10 mouse cellular contexts compared by ENCODE assay signal in genomic region chr9:102791845-102792244, GRCm38 (mm10). TPM values are rescaled to one million over a fixed set of nuclear protein-coding genes. Genes with fewer than 3 reads are reported as not detected.
DNase-seq lines count a peak whose midpoint lies in the region; ATAC-seq and TF ChIP-seq lines count a peak whose summit lies in the region.
"Had no signal": no experiment of that assay in that cellular context is flagged by ENCODE, and none has a peak within 500 bp of the region (broad histone marks: within the 10 kb centered on the region; RNA-seq: fewer than 3 reads in every experiment).

No protein-coding gene starts in this region.

- TF ChIP-seq POLR2A in testis, adult 2 months (IDR thresholded peaks at IDR 0.05; ENCODE audit: control insufficient read depth, low read depth, low read length), result no peak

- no peak overlapping the region for H3K27ac ChIP-seq in heart, embryonic 11.5 days (ENCODE audit: low read depth, low read length)
- H3K27ac ChIP-seq in testis, adult 2 months (ENCODE audit: control insufficient read depth, insufficient read depth, low read depth, low read length), result no peak overlapping the region
- 0 out of 2 replicates have a peak overlapping the region, but pooled peaks have one; percentile 14 for H3K27ac ChIP-seq in limb, embryonic 10.5 days
- H3K27ac ChIP-seq: embryonic facial prominence, embryonic 13.5 days; hindbrain, embryonic 10.5 days had no signal

- H3K4me3 ChIP-seq in heart, embryonic 11.5 days (ENCODE audit: low read depth, low read length), result no peak overlapping the region
- peak overlapping the region; percentile 62 for H3K4me3 ChIP-seq in testis, adult 2 months (ENCODE audit: control insufficient read depth, low read depth, low read length)
- H3K4me3 ChIP-seq in limb, embryonic 10.5 days, result no peak overlapping the region
- H3K4me3 ChIP-seq: embryonic facial prominence, embryonic 13.5 days; hindbrain, embryonic 10.5 days had no signal

- no peak for TF ChIP-seq CTCF in testis, adult 2 months (IDR thresholded peaks at IDR 0.05; ENCODE audit: control insufficient read depth, insufficient read depth, insufficient replicate concordance, low read depth, low read length)

- ATAC-seq in heart, embryonic 11.5 days (replicated peaks; ENCODE audit: insufficient number of reproducible peaks, low FRiP score, low TSS enrichment), result no peak

- H3K27me3 ChIP-seq in heart, embryonic 11.5 days (ENCODE audit: control insufficient read depth, insufficient read depth, low read length), result no peaks in the 10 kb centered on the region
- H3K27me3 ChIP-seq in testis, adult 2 months (ENCODE audit: control insufficient read depth, insufficient read depth, low read length), result no peaks in the 10 kb centered on the region
- H3K27me3 ChIP-seq in limb, embryonic 10.5 days (ENCODE audit: low read depth, poor library complexity, severe bottlenecking), result no peaks in the 10 kb centered on the region
- H3K27me3 ChIP-seq: embryonic facial prominence, embryonic 13.5 days had no signal

- H3K4me2 ChIP-seq in heart, embryonic 11.5 days, result peak overlapping the region; percentile 33
- H3K4me2 ChIP-seq: embryonic facial prominence, embryonic 13.5 days had no signal

- H3K9ac ChIP-seq in heart, embryonic 11.5 days (ENCODE audit: low read depth, low read length), result no peak overlapping the region
- H3K9ac ChIP-seq: embryonic facial prominence, embryonic 13.5 days had no signal

- H3K4me1 ChIP-seq in heart, embryonic 11.5 days (ENCODE audit: control insufficient read depth, insufficient read depth, low read length), result no peaks in the 10 kb centered on the region
- peaks cover 9% of the 10 kb centered on the region for H3K4me1 ChIP-seq in testis, adult 2 months (ENCODE audit: control insufficient read depth, insufficient read depth, low read length)
- peaks cover 21% of the 10 kb centered on the region for H3K4me1 ChIP-seq in limb, embryonic 10.5 days
- H3K4me1 ChIP-seq: hindbrain, embryonic 10.5 days had no signal

- WGBS in heart, embryonic 11.5 days (ENCODE audit: insufficient replicate concordance), result 44% methylated on average over 9 of the region's 9 CpGs
- 58% methylated on average over 9 of the region's 9 CpGs for WGBS in limb, embryonic 10.5 days

- H3K36me3 ChIP-seq in heart, embryonic 11.5 days (ENCODE audit: control insufficient read depth, insufficient read depth, low read length), result no peaks in the 10 kb centered on the region
- no peaks in the 10 kb centered on the region for H3K36me3 ChIP-seq in testis, adult 2 months (ENCODE audit: control insufficient read depth, insufficient read depth, low read length)
- no peaks in the 10 kb centered on the region for H3K36me3 ChIP-seq in limb, embryonic 10.5 days
- H3K36me3 ChIP-seq: embryonic facial prominence, embryonic 13.5 days; hindbrain, embryonic 10.5 days had no signal

- no peak for DNase-seq in heart, postnatal 4 days
- no peak for DNase-seq in testis, postnatal 10 days (ENCODE audit: low spot score)
- DNase-seq in limb, embryonic 10.5 days (ENCODE audit: low spot score), result no peak
- DNase-seq in thymus, postnatal 25 days, result peak; percentile 24
- no peak for DNase-seq in layer of hippocampus, adult 18-20 months (ENCODE audit: low spot score in 2 of 2)
- no peak for DNase-seq in left cerebral cortex, postnatal 4 days

- intact Hi-C loops in left cerebral cortex, postnatal 4 days (cut with DNase I), result no loop called here

- H3K9me3 ChIP-seq in heart, embryonic 11.5 days (replicated peaks; ENCODE audit: control insufficient read depth, low read length), result no peaks in the 10 kb centered on the region
- no peaks in the 10 kb centered on the region for H3K9me3 ChIP-seq in limb, embryonic 10.5 days (replicated peaks)
- H3K9me3 ChIP-seq: embryonic facial prominence, embryonic 13.5 days; hindbrain, embryonic 10.5 days had no signal

RNA-seq across cellular contexts. Expression of gene Ryk, which starts 42.9 kb away (rescaled TPM):
- polyA plus RNA-seq in heart, embryonic 11.5 days (2014; fragmentation: Nextera tagmentation; extraction: Ambion mirVana), result 17.4 and 20.4 TPM in 2 replicates
- 10 to 100 TPM; 55.2 to 57.8 TPM for total RNA-seq in heart, postnatal 4 days (2021)
- 8.2 TPM in 2 replicates for polyA plus RNA-seq in testis, adult 2 months (2012; rRNA removed)
- polyA plus RNA-seq in limb, embryonic 10.5 days (2016; fragmentation: Nextera tagmentation; extraction: Ambion mirVana), result 17.8 and 18.6 TPM in 2 replicates
- 10 to 100 TPM; 41.2 to 42.7 TPM for total RNA-seq in layer of hippocampus, adult 18-20 months (2021)
- total RNA-seq in left cerebral cortex, postnatal 4 days (2021), result 10 to 100 TPM; 50.7 to 54.5 TPM
